Mouse (Mus musculus) kidney, embryonic 16.5 days (tissue): ENCODE results near the gene Chtop. TPM values are rescaled to one million over a fixed set of nuclear protein-coding genes. Genes with fewer than 3 reads are reported as not detected.
A peak's percentile ranks its signal among the peaks of the same experiment; 100 is the strongest.

Experiments
- ATAC-seq: fragments of 200-750 bp; cut with Nextera tagmentation; 2 replicates; pipeline ENCODE4 v1.8.0; 2017; ENCODE audit warnings: moderate TSS enrichment; ENCODE audit not compliant: low FRiP score, low TSS enrichment
- H3K27ac ChIP-seq: fragments of 300-500 bp; sonication (generic); 2 replicates; pipeline ENCODE4 v1.5.1; 2014; ENCODE audit warnings: low read length
- H3K27me3 ChIP-seq: fragments of 300-500 bp; sonication (generic); 2 replicates; pipeline ENCODE4 v1.6.1; 2014; ENCODE audit warnings: low read length, control low read depth, mixed read lengths; ENCODE audit not compliant: insufficient read depth
- H3K36me3 ChIP-seq: fragments of 300-500 bp; sonication (generic); 2 replicates; pipeline ENCODE4 v1.6.1; 2014; ENCODE audit warnings: low read length, control low read depth, mixed read lengths; ENCODE audit not compliant: insufficient read depth
- H3K4me1 ChIP-seq: fragments of 300-500 bp; sonication (generic); 2 replicates; pipeline ENCODE4 v1.6.1; 2014; ENCODE audit warnings: low read length, control low read depth, mixed read lengths; ENCODE audit not compliant: insufficient read depth
- H3K4me2 ChIP-seq: fragments of 300-500 bp; sonication (generic); replicated peaks from 2 replicates; pipeline ENCODE4 v1.6.1; 2014; ENCODE audit warnings: low read depth, low read length
- H3K4me3 ChIP-seq: fragments of 300-500 bp; sonication (generic); 2 replicates; pipeline ENCODE4 v1.5.1; 2014; ENCODE audit warnings: mild to moderate bottlenecking, low read length
- H3K9ac ChIP-seq: fragments of 300-500 bp; sonication (generic); replicated peaks from 2 replicates; pipeline ENCODE4 v1.6.1; 2014; ENCODE audit warnings: low read length
- H3K9me3 ChIP-seq: fragments of 300-500 bp; sonication (generic); 2 replicates; pipeline ENCODE4 v1.6.1; 2016; ENCODE audit warnings: low read length, control low read depth
- WGBS: fragments of 180-500 bp; shearing (Covaris S2); extraction: QIAGEN DNeasy Blood & Tissue Kit; methylation state at CpG from one replicate; pipeline ENCODE4 v1.1.7; 2014; 5-methylcytosine and 5-hydroxymethylcytosine counted together
- polyA plus RNA-seq: library from polyadenylated mRNA; unstranded; fragments of >200 nt; fragmentation: Nextera tagmentation; extraction: Ambion mirVana; gene quantifications from 2 replicates; pipeline ENCODE4 v1.2.1, GENCODE M21; 2015

Chtop gene
- polyA plus RNA-seq: 135 and 144 TPM in 2 replicates

GRCm38 (mm10) chr3:90508950-90509746 is at the start of gene Chtop:
Gene Chtop, minus strand, starts transcription at chr3:90509498.
- H3K4me2 ChIP-seq: peak within 1 kb of the TSS; percentile 74
- peaks cover 21% of the 10 kb centered on the region for H3K4me1 ChIP-seq
- H3K9me3 ChIP-seq: no peaks in the 10 kb centered on the region
- peak; percentile 93 for ATAC-seq
- H3K9ac ChIP-seq: peak within 1 kb of the TSS; percentile 100
- H3K27ac ChIP-seq: peak within 1 kb of the TSS; percentile 98
- no peaks in the 10 kb centered on the region for H3K27me3 ChIP-seq
- H3K36me3 ChIP-seq: peaks cover 32% of the 10 kb centered on the region
- H3K4me3 ChIP-seq: peak within 1 kb of the TSS; percentile 98
- under 1% methylated on average over 64 of the region's 66 CpGs for WGBS

- H3K4me1 ChIP-seq: no peaks in the 10 kb centered on the region
- no peak for ATAC-seq
These were observed 46.7 kb upstream of the Chtop start for GRCm38 (mm10) chr3:90555954-90556353.

GRCm38 (mm10) chr3:90552231-90552630 is 42.9 kb upstream of the Chtop start:
- Histone ChIP-seq H3K27me3 (no peaks in the 10 kb centered on the region), H3K9me3 (no peaks in the 10 kb centered on the region), H3K36me3 (no peaks in the 10 kb centered on the region), H3K4me2 (no peak overlapping the region), H3K4me1 (peaks cover 9% of the 10 kb centered on the region; the same call in 1 of the 2 replicates), H3K4me3 (no peak overlapping the region), H3K27ac (no peak overlapping the region), H3K9ac (no peak overlapping the region)
- WGBS: 65% methylated on average over 2 of the region's 2 CpGs
- no peak for ATAC-seq

More at GRCm38 (mm10) chr3:90555954-90556353, 46.7 kb upstream of the Chtop start:
- WGBS: 70% methylated on average over 5 of the region's 5 CpGs
- Histone ChIP-seq H3K36me3 (no peaks in the 10 kb centered on the region), H3K4me3 (no peak overlapping the region), H3K9ac (no peak overlapping the region), H3K9me3 (no peaks in the 10 kb centered on the region), H3K27ac (no peak overlapping the region), H3K4me2 (no peak overlapping the region), H3K27me3 (no peaks in the 10 kb centered on the region)

GRCm38 (mm10) chr3:90550421-90550790 is 41.1 kb upstream of the Chtop start:
- H3K27me3 ChIP-seq: no peaks in the 10 kb centered on the region
- no peak overlapping the region for H3K4me2 ChIP-seq
- peaks cover 9% of the 10 kb centered on the region; the same call in 1 of the 2 replicates for H3K4me1 ChIP-seq
- no peak for ATAC-seq
- H3K9me3 ChIP-seq: no peaks in the 10 kb centered on the region
- no peak overlapping the region for H3K4me3 ChIP-seq
- 74% methylated on average over 2 of the region's 2 CpGs for WGBS
- no peak overlapping the region for H3K27ac ChIP-seq
- H3K36me3 ChIP-seq: no peaks in the 10 kb centered on the region
- H3K9ac ChIP-seq: no peak overlapping the region

GRCm38 (mm10) chr3:90549676-90550420 is 40.5 kb upstream of the Chtop start:
- no peaks in the 10 kb centered on the region for H3K36me3 ChIP-seq
- H3K4me2 ChIP-seq: no peak overlapping the region
- no peaks in the 10 kb centered on the region for H3K9me3 ChIP-seq
- no peak overlapping the region for H3K4me3 ChIP-seq
- no peak overlapping the region for H3K9ac ChIP-seq
- peaks cover 9% of the 10 kb centered on the region; the same call in 1 of the 2 replicates for H3K4me1 ChIP-seq
- 27% methylated on average over 5 of the region's 5 CpGs for WGBS
- ATAC-seq: 0 out of 2 replicates have a peak, but pooled peaks have one; percentile 19
- H3K27ac ChIP-seq: no peak overlapping the region
- no peaks in the 10 kb centered on the region for H3K27me3 ChIP-seq

- no peaks in the 10 kb centered on the region for H3K27me3 ChIP-seq
- H3K4me1 ChIP-seq: peaks cover 36% of the 10 kb centered on the region
- ATAC-seq: peak; percentile 29; the same call in 1 of the 2 replicates
- WGBS: 27% methylated on average over 4 of the region's 4 CpGs
- H3K36me3 ChIP-seq: no peaks in the 10 kb centered on the region
- H3K4me3 ChIP-seq: peak overlapping the region; percentile 30
- H3K27ac ChIP-seq: peak overlapping the region; percentile 78
- H3K9ac ChIP-seq: peak overlapping the region; percentile 63
- peak overlapping the region; percentile 43 for H3K4me2 ChIP-seq
- no peaks in the 10 kb centered on the region for H3K9me3 ChIP-seq
These were observed 31.6 kb upstream of the Chtop start for GRCm38 (mm10) chr3:90540904-90541303.

GRCm38 (mm10) chr3:90537905-90538296 is 28.6 kb upstream of the Chtop start:
- 66% methylated on average over 5 of the region's 5 CpGs for WGBS
- Histone ChIP-seq H3K4me1 (peaks cover 36% of the 10 kb centered on the region), H3K36me3 (no peaks in the 10 kb centered on the region), H3K4me3 (peak overlapping the region; percentile 41), H3K9me3 (no peaks in the 10 kb centered on the region), H3K27me3 (no peaks in the 10 kb centered on the region), H3K4me2 (peak overlapping the region; percentile 48), H3K27ac (peak overlapping the region; percentile 96), H3K9ac (peak overlapping the region; percentile 69)
- ATAC-seq: no peak

GRCm38 (mm10) chr3:90537141-90537904 is 28.0 kb upstream of the Chtop start, which contains the start of gene S100a16:
Gene S100a16, plus strand, starts transcription at chr3:90537254.
- no peaks in the 10 kb centered on the region for H3K27me3 ChIP-seq
- peak; percentile 93 for ATAC-seq
- peak within 1 kb of the TSS; percentile 69 for H3K9ac ChIP-seq
- peak within 1 kb of the TSS; percentile 48 for H3K4me2 ChIP-seq
- H3K4me3 ChIP-seq: peak within 1 kb of the TSS; percentile 41
- no peaks in the 10 kb centered on the region for H3K36me3 ChIP-seq
- peaks cover 33% of the 10 kb centered on the region for H3K4me1 ChIP-seq
- no peaks in the 10 kb centered on the region for H3K9me3 ChIP-seq
- peak within 1 kb of the TSS; percentile 96 for H3K27ac ChIP-seq
- 35% methylated on average over 10 of the region's 10 CpGs for WGBS

GRCm38 (mm10) chr3:90535446-90535845 is 26.1 kb upstream of the Chtop start:
- Histone ChIP-seq H3K4me3 (no peak overlapping the region), H3K27me3 (no peaks in the 10 kb centered on the region), H3K4me1 (peaks cover 24% of the 10 kb centered on the region), H3K9ac (no peak overlapping the region), H3K4me2 (no peak overlapping the region), H3K27ac (no peak overlapping the region), H3K36me3 (no peaks in the 10 kb centered on the region), H3K9me3 (no peaks in the 10 kb centered on the region)
- WGBS: 67% methylated on average over 1 of the region's 1 CpGs
- no peak for ATAC-seq
